Mouse (Mus musculus): ENCODE data around the gene Fam13c. TPM values are rescaled to one million over a fixed set of nuclear protein-coding genes. Genes with fewer than 3 reads are reported as not detected.
A peak's percentile ranks its signal among the peaks of the same experiment; 100 is the strongest.

Fam13c gene
- total and polyA plus RNA-seq, 2 experiments from 2014 or later = 10.1 to 23.6 TPM

- Histone ChIP-seq H3K4me1 (ENCODE audit: insufficient read depth, low read length) (no peaks in the 10 kb centered on the region), H3K36me3 (ENCODE audit: insufficient read depth, low read length) (peaks cover 26% of the 10 kb centered on the region), H3K9ac (replicated peaks; ENCODE audit: low read length, poor library complexity, severe bottlenecking) (no peak overlapping the region), H3K4me3 (ENCODE audit: low read depth, low read length) (no peak overlapping the region), H3K27me3 (ENCODE audit: insufficient read depth, low read length) (no peaks in the 10 kb centered on the region), H3K9me3 (ENCODE audit: low read length) (no peaks in the 10 kb centered on the region), H3K4me2 (ENCODE audit: low read depth, low read length, poor library complexity, severe bottlenecking) (no peak overlapping the region), H3K27ac (ENCODE audit: low read depth, low read length) (no peak overlapping the region)
- WGBS = 83% methylated on average over 9 of the region's 9 CpGs
- TF ChIP-seq CTCF (IDR thresholded peaks at IDR 0.05) = no peak
- peak; percentile 77 for DNase-seq (ENCODE audit: low spot score)
- ATAC-seq (ENCODE audit: low FRiP score) = no peak; the same call in 1 of the 2 replicates
Observed at GRCm38 (mm10) chr10:70532249-70532648, 92.0 kb downstream of the Fam13c start.

- Histone ChIP-seq H3K4me2 (ENCODE audit: low read depth, low read length, poor library complexity, severe bottlenecking) (no peak overlapping the region), H3K9ac (replicated peaks; ENCODE audit: low read length, poor library complexity, severe bottlenecking) (no peak overlapping the region), H3K36me3 (ENCODE audit: insufficient read depth, low read length) (peaks cover 26% of the 10 kb centered on the region), H3K4me1 (ENCODE audit: insufficient read depth, low read length) (no peaks in the 10 kb centered on the region), H3K27ac (ENCODE audit: low read depth, low read length) (no peak overlapping the region), H3K4me3 (ENCODE audit: low read depth, low read length) (no peak overlapping the region), H3K27me3 (ENCODE audit: insufficient read depth, low read length) (no peaks in the 10 kb centered on the region), H3K9me3 (ENCODE audit: low read length) (no peaks in the 10 kb centered on the region)
- ATAC-seq (ENCODE audit: low FRiP score) (no peak), DNase-seq (ENCODE audit: low spot score) (peak; percentile 9)
- 66% methylated on average over 8 of the region's 8 CpGs for WGBS
- TF ChIP-seq CTCF (IDR thresholded peaks at IDR 0.05) = peak; percentile 15
Observed at GRCm38 (mm10) chr10:70533301-70533781, 93.1 kb downstream of the Fam13c start.

GRCm38 (mm10) chr10:70533986-70534385, 93.7 kb downstream of the Fam13c start:
- no peak for TF ChIP-seq CTCF (IDR thresholded peaks at IDR 0.05)
- H3K27ac ChIP-seq (ENCODE audit: low read depth, low read length) = no peak overlapping the region
- H3K9me3 ChIP-seq (ENCODE audit: low read length) = no peaks in the 10 kb centered on the region
- H3K4me3 ChIP-seq (ENCODE audit: low read depth, low read length) = no peak overlapping the region
- no peaks in the 10 kb centered on the region for H3K27me3 ChIP-seq (ENCODE audit: insufficient read depth, low read length)
- H3K4me1 ChIP-seq (ENCODE audit: insufficient read depth, low read length) = no peaks in the 10 kb centered on the region
- H3K4me2 ChIP-seq (ENCODE audit: low read depth, low read length, poor library complexity, severe bottlenecking) = no peak overlapping the region
- H3K9ac ChIP-seq (replicated peaks; ENCODE audit: low read length, poor library complexity, severe bottlenecking) = no peak overlapping the region
- H3K36me3 ChIP-seq (ENCODE audit: insufficient read depth, low read length) = peaks cover 26% of the 10 kb centered on the region
- no peak for DNase-seq (ENCODE audit: low spot score)
- ATAC-seq (ENCODE audit: low FRiP score) = no peak
- 87% methylated on average over 12 of the region's 12 CpGs for WGBS

- Histone ChIP-seq H3K4me2 (ENCODE audit: low read depth, low read length, poor library complexity, severe bottlenecking) (no peak overlapping the region), H3K27ac (ENCODE audit: low read depth, low read length) (no peak overlapping the region), H3K9ac (replicated peaks; ENCODE audit: low read length, poor library complexity, severe bottlenecking) (no peak overlapping the region), H3K36me3 (ENCODE audit: insufficient read depth, low read length) (peaks cover 26% of the 10 kb centered on the region), H3K4me3 (ENCODE audit: low read depth, low read length) (no peak overlapping the region), H3K4me1 (ENCODE audit: insufficient read depth, low read length) (no peaks in the 10 kb centered on the region), H3K27me3 (ENCODE audit: insufficient read depth, low read length) (no peaks in the 10 kb centered on the region), H3K9me3 (ENCODE audit: low read length) (no peaks in the 10 kb centered on the region)
- 95% methylated on average over 10 of the region's 10 CpGs for WGBS
- no peak for DNase-seq (ENCODE audit: low spot score)
- no peak for ATAC-seq (ENCODE audit: low FRiP score)
- no peak for TF ChIP-seq CTCF (IDR thresholded peaks at IDR 0.05)
Observed at GRCm38 (mm10) chr10:70534571-70534970, 94.3 kb downstream of the Fam13c start.

GRCm38 (mm10) chr10:70535401-70535800, 95.1 kb downstream of the Fam13c start:
- Histone ChIP-seq H3K36me3 (ENCODE audit: insufficient read depth, low read length) (peaks cover 26% of the 10 kb centered on the region), H3K4me1 (ENCODE audit: insufficient read depth, low read length) (no peaks in the 10 kb centered on the region), H3K27me3 (ENCODE audit: insufficient read depth, low read length) (no peaks in the 10 kb centered on the region), H3K9me3 (ENCODE audit: low read length) (no peaks in the 10 kb centered on the region), H3K27ac (ENCODE audit: low read depth, low read length) (no peak overlapping the region), H3K9ac (replicated peaks; ENCODE audit: low read length, poor library complexity, severe bottlenecking) (no peak overlapping the region), H3K4me3 (ENCODE audit: low read depth, low read length) (no peak overlapping the region), H3K4me2 (ENCODE audit: low read depth, low read length, poor library complexity, severe bottlenecking) (no peak overlapping the region)
- DNase-seq (ENCODE audit: low spot score) (no peak), ATAC-seq (ENCODE audit: low FRiP score) (no peak)
- WGBS = 90% methylated on average over 12 of the region's 12 CpGs
- no peak for TF ChIP-seq CTCF (IDR thresholded peaks at IDR 0.05)

GRCm38 (mm10) chr10:70537694-70538093, 97.4 kb downstream of the Fam13c start:
- TF ChIP-seq CTCF (IDR thresholded peaks at IDR 0.05) = no peak

More at GRCm38 (mm10) chr10:70537694-70538093, 97.4 kb downstream of the Fam13c start:
- H3K9me3 ChIP-seq (ENCODE audit: low read length) = no peaks in the 10 kb centered on the region
- WGBS = 91% methylated on average over 10 of the region's 10 CpGs
- no peak for ATAC-seq (ENCODE audit: low FRiP score)
- H3K4me2 ChIP-seq (ENCODE audit: low read depth, low read length, poor library complexity, severe bottlenecking) = no peak overlapping the region
- H3K27me3 ChIP-seq (ENCODE audit: insufficient read depth, low read length) = no peaks in the 10 kb centered on the region
- no peak for DNase-seq (ENCODE audit: low spot score)
- no peak overlapping the region for H3K27ac ChIP-seq (ENCODE audit: low read depth, low read length)
- H3K4me1 ChIP-seq (ENCODE audit: insufficient read depth, low read length) = no peaks in the 10 kb centered on the region
- H3K4me3 ChIP-seq (ENCODE audit: low read depth, low read length) = no peak overlapping the region
- peaks cover 27% of the 10 kb centered on the region for H3K36me3 ChIP-seq (ENCODE audit: insufficient read depth, low read length)
- H3K9ac ChIP-seq (replicated peaks; ENCODE audit: low read length, poor library complexity, severe bottlenecking) = no peak overlapping the region
